Mouse (Mus musculus): ENCODE measurements around the gene Tbc1d10a. TPM values are rescaled to one million over a fixed set of nuclear protein-coding genes. Genes with fewer than 3 reads are reported as not detected.
A peak's percentile ranks its signal among the peaks of the same experiment; 100 is the strongest.

Tbc1d10a gene
- polyA plus RNA-seq (2012; ENCODE audit: insufficient read depth, low replicate concordance), result 8.1 and 15.8 TPM in 2 replicates

GRCm38 (mm10) chr11:4186486-4187317 is at the start of gene Tbc1d10a:
Gene Tbc1d10a (plus strand): TSS chr11:4186789.
- peaks cover 13% of the 10 kb centered on the region for H3K27me3 ChIP-seq (replicated peaks)
- H3K9me3 ChIP-seq, result no peaks in the 10 kb centered on the region
- TF ChIP-seq FLI1 (IDR thresholded peaks at IDR 0.05; ENCODE audit: low read length), result no peak
- TF ChIP-seq GATA1 (IDR thresholded peaks at IDR 0.05; ENCODE audit: borderline replicate concordance, low read length), result no peak
- peak within 1 kb of the TSS; percentile 94 for H3K4me3 ChIP-seq (replicated peaks)
- H3K4me1 ChIP-seq, result peaks cover 35% of the 10 kb centered on the region
- peaks cover 18% of the 10 kb centered on the region for H3K36me3 ChIP-seq (replicated peaks; ENCODE audit: low read length)

- Histone ChIP-seq H3K4me3 (replicated peaks) (no peak overlapping the region), H3K9me3 (no peaks in the 10 kb centered on the region), H3K36me3 (replicated peaks; ENCODE audit: low read length) (peaks cover 77% of the 10 kb centered on the region), H3K27me3 (replicated peaks) (no peaks in the 10 kb centered on the region), H3K4me1 (peaks cover 54% of the 10 kb centered on the region)
- TF ChIP-seq FLI1 (IDR thresholded peaks at IDR 0.05; ENCODE audit: low read length), result no peak
- TF ChIP-seq GATA1 (IDR thresholded peaks at IDR 0.05; ENCODE audit: borderline replicate concordance, low read length), result no peak
Measured at GRCm38 (mm10) chr11:4138964-4139363, 47.6 kb upstream of the Tbc1d10a start.

- H3K9me3 ChIP-seq, result no peaks in the 10 kb centered on the region
- H3K4me1 ChIP-seq, result peaks cover 44% of the 10 kb centered on the region
- H3K27me3 ChIP-seq (replicated peaks), result peaks cover 2% of the 10 kb centered on the region
- H3K4me3 ChIP-seq (replicated peaks), result no peak overlapping the region
- H3K36me3 ChIP-seq (replicated peaks; ENCODE audit: low read length), result peaks cover 82% of the 10 kb centered on the region
- TF ChIP-seq GATA1 (IDR thresholded peaks at IDR 0.05; ENCODE audit: borderline replicate concordance, low read length) (no peak), FLI1 (IDR thresholded peaks at IDR 0.05; ENCODE audit: low read length) (no peak)
Measured at GRCm38 (mm10) chr11:4141505-4141904, 45.1 kb upstream of the Tbc1d10a start.

- Histone ChIP-seq H3K4me1 (peaks cover 36% of the 10 kb centered on the region), H3K36me3 (replicated peaks; ENCODE audit: low read length) (peaks cover 74% of the 10 kb centered on the region), H3K27me3 (replicated peaks) (peaks cover 9% of the 10 kb centered on the region), H3K9me3 (no peaks in the 10 kb centered on the region), H3K4me3 (replicated peaks) (no peak overlapping the region)
- TF ChIP-seq GATA1 (IDR thresholded peaks at IDR 0.05; ENCODE audit: borderline replicate concordance, low read length), result no peak
- no peak for TF ChIP-seq FLI1 (IDR thresholded peaks at IDR 0.05; ENCODE audit: low read length)
Measured at GRCm38 (mm10) chr11:4142352-4142751, 44.2 kb upstream of the Tbc1d10a start.

GRCm38 (mm10) chr11:4143281-4144062 is 43.1 kb upstream of the Tbc1d10a start:
- H3K36me3 ChIP-seq (replicated peaks; ENCODE audit: low read length), result peaks cover 63% of the 10 kb centered on the region
- peaks cover 18% of the 10 kb centered on the region for H3K27me3 ChIP-seq (replicated peaks)
- H3K4me3 ChIP-seq (replicated peaks), result peak overlapping the region; percentile 11
- H3K9me3 ChIP-seq, result no peaks in the 10 kb centered on the region
- TF ChIP-seq GATA1 (IDR thresholded peaks at IDR 0.05; ENCODE audit: borderline replicate concordance, low read length) (no peak), FLI1 (IDR thresholded peaks at IDR 0.05; ENCODE audit: low read length) (no peak)
- peaks cover 33% of the 10 kb centered on the region for H3K4me1 ChIP-seq

GRCm38 (mm10) chr11:4146381-4146780 is 40.2 kb upstream of the Tbc1d10a start:
- TF ChIP-seq FLI1 (IDR thresholded peaks at IDR 0.05; ENCODE audit: low read length) (no peak), GATA1 (IDR thresholded peaks at IDR 0.05; ENCODE audit: borderline replicate concordance, low read length) (no peak)
- Histone ChIP-seq H3K4me3 (replicated peaks) (no peak overlapping the region), H3K4me1 (peaks cover 35% of the 10 kb centered on the region), H3K27me3 (replicated peaks) (peaks cover 23% of the 10 kb centered on the region), H3K36me3 (replicated peaks; ENCODE audit: low read length) (peaks cover 38% of the 10 kb centered on the region), H3K9me3 (no peaks in the 10 kb centered on the region)

GRCm38 (mm10) chr11:4147098-4147497 is 39.5 kb upstream of the Tbc1d10a start:
- Histone ChIP-seq H3K4me3 (replicated peaks) (no peak overlapping the region), H3K9me3 (no peaks in the 10 kb centered on the region), H3K36me3 (replicated peaks; ENCODE audit: low read length) (peaks cover 30% of the 10 kb centered on the region), H3K4me1 (peaks cover 33% of the 10 kb centered on the region), H3K27me3 (replicated peaks) (peaks cover 27% of the 10 kb centered on the region)
- no peak for TF ChIP-seq GATA1 (IDR thresholded peaks at IDR 0.05; ENCODE audit: borderline replicate concordance, low read length)
- TF ChIP-seq FLI1 (IDR thresholded peaks at IDR 0.05; ENCODE audit: low read length), result no peak

- Histone ChIP-seq H3K9me3 (no peaks in the 10 kb centered on the region), H3K36me3 (replicated peaks; ENCODE audit: low read length) (peaks cover 20% of the 10 kb centered on the region), H3K4me3 (replicated peaks) (peak overlapping the region; percentile 29), H3K4me1 (peaks cover 24% of the 10 kb centered on the region), H3K27me3 (replicated peaks) (peaks cover 31% of the 10 kb centered on the region)
- TF ChIP-seq FLI1 (IDR thresholded peaks at IDR 0.05; ENCODE audit: low read length) (no peak), GATA1 (IDR thresholded peaks at IDR 0.05; ENCODE audit: borderline replicate concordance, low read length) (no peak)
Measured at GRCm38 (mm10) chr11:4148120-4148519, 38.5 kb upstream of the Tbc1d10a start.

GRCm38 (mm10) chr11:4148536-4149156 is 37.9 kb upstream of the Tbc1d10a start:
- Histone ChIP-seq H3K9me3 (no peaks in the 10 kb centered on the region), H3K36me3 (replicated peaks; ENCODE audit: low read length) (peaks cover 15% of the 10 kb centered on the region), H3K27me3 (replicated peaks) (peaks cover 31% of the 10 kb centered on the region), H3K4me3 (replicated peaks) (peak overlapping the region; percentile 29), H3K4me1 (peaks cover 22% of the 10 kb centered on the region)
- no peak for TF ChIP-seq FLI1 (IDR thresholded peaks at IDR 0.05; ENCODE audit: low read length)
- no peak for TF ChIP-seq GATA1 (IDR thresholded peaks at IDR 0.05; ENCODE audit: borderline replicate concordance, low read length)

Measured in megakaryocyte, embryonic 14.5 days (primary cell).